Mouse (Mus musculus) E14TG2a.4 (cell line): ENCODE data around the gene Shc2.

Experiments used
- H3K27me3 ChIP-seq: 2 replicates; pipeline ENCODE4 v1.6.1; 2014; ENCODE audit warnings: low read length, control low read depth; ENCODE audit not compliant: insufficient read depth
- H3K36me3 ChIP-seq: 2 replicates; pipeline ENCODE4 v1.6.1; 2014; ENCODE audit warnings: low read length, control low read depth; ENCODE audit not compliant: insufficient read depth
- H3K4me1 ChIP-seq: replicated peaks from 2 replicates; pipeline ENCODE4 v1.6.1; 2014; ENCODE audit warnings: low read depth, low read length, control low read depth
- H3K4me3 ChIP-seq: replicated peaks from 2 replicates; pipeline ENCODE4 v1.5.1; 2014; ENCODE audit warnings: mild to moderate bottlenecking, low read length
- H3K9me3 ChIP-seq: 2 replicates; pipeline ENCODE4 v1.6.1; 2014; ENCODE audit warnings: low read length, control low read depth
- CTCF ChIP-seq: conservative IDR thresholded peaks from 2 replicates; pipeline ENCODE4 v1.5.1; 2014; ENCODE audit warnings: low read length
- NANOG ChIP-seq: IDR thresholded peaks from 2 replicates; pipeline ENCODE4 v1.6.1; 2014; ENCODE audit warnings: borderline replicate concordance, low read length, mixed read lengths
- POU5F1 ChIP-seq: IDR thresholded peaks from 2 replicates; pipeline ENCODE4 v1.6.1; 2014; ENCODE audit warnings: low read length, borderline replicate concordance

Shc2 gene

GRCm38 (mm10) chr10:79584426-79584825, 53.3 kb downstream of the Shc2 start:
- peaks cover 36% of the 10 kb centered on the region for H3K4me1 ChIP-seq
- no peak overlapping the region for H3K4me3 ChIP-seq
- peaks cover 37% of the 10 kb centered on the region for H3K27me3 ChIP-seq
- H3K9me3 ChIP-seq, result no peaks in the 10 kb centered on the region
- H3K36me3 ChIP-seq, result no peaks in the 10 kb centered on the region
- TF ChIP-seq POU5F1 (no peak), CTCF (no peak)

GRCm38 (mm10) chr10:79584021-79584420, 53.7 kb downstream of the Shc2 start:
- H3K4me1 ChIP-seq, result peaks cover 40% of the 10 kb centered on the region
- no peak overlapping the region for H3K4me3 ChIP-seq
- peaks cover 40% of the 10 kb centered on the region for H3K27me3 ChIP-seq
- TF ChIP-seq CTCF (no peak), POU5F1 (no peak), NANOG (no peak)
- no peaks in the 10 kb centered on the region for H3K36me3 ChIP-seq
- H3K9me3 ChIP-seq, result no peaks in the 10 kb centered on the region

DNA sequence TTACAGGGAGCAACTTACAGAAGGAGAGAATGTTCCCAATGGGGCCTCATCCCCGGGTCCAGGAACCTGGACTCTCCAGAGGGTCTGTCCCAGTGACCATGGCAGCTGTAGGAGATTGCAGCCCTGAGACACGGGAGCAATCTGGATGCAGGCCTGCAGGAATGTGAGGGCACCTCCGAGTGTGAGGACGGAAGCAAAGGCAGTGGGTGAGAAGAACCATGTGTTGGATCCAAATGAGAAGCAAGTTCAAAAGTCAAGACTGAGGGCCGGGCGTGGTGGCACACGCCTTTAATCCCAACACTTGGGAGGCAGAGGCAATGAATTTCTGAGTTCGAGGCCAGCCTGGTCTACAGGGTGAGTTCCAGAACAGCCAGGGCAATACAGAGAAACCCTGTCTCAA, 56.2 kb downstream of the Shc2 start:
- Histone ChIP-seq H3K27me3 (peaks cover 37% of the 10 kb centered on the region), H3K36me3 (no peaks in the 10 kb centered on the region), H3K4me3 (no peak overlapping the region), H3K9me3 (no peaks in the 10 kb centered on the region), H3K4me1 (peaks cover 40% of the 10 kb centered on the region)
- TF ChIP-seq NANOG (no peak), CTCF (no peak), POU5F1 (no peak)

DNA sequence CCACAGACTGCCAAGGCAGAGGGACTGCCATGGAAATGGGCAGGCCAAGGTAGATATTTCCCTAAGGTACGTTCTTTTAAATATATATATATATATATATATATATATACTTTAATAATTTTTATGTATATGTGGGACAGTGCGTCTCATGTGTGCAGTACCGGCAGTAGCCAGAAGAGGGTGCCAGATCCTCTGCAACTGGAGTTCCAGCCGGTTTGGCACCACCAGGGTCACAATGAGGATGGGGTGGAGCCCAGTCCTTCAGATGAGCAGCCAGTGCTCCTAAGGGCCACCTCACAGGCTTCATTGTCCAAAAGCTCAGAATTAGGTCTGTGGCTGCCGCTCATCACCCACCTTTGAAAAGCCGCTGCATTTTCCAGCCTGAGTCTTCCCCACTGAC, 56.9 kb downstream of the Shc2 start:
- H3K36me3 ChIP-seq, result no peaks in the 10 kb centered on the region
- no peak overlapping the region for H3K4me3 ChIP-seq
- H3K4me1 ChIP-seq, result peaks cover 40% of the 10 kb centered on the region
- TF ChIP-seq NANOG (no peak), POU5F1 (no peak), CTCF (peak; percentile 58)
- H3K9me3 ChIP-seq, result no peaks in the 10 kb centered on the region
- peaks cover 32% of the 10 kb centered on the region for H3K27me3 ChIP-seq

GRCm38 (mm10) chr10:79580356-79580755, 57.4 kb downstream of the Shc2 start:
- 0 out of 2 replicates have a peak overlapping the region, but pooled peaks have one; percentile 56 for H3K4me3 ChIP-seq
- H3K4me1 ChIP-seq, result peaks cover 41% of the 10 kb centered on the region
- no peak for TF ChIP-seq NANOG
- TF ChIP-seq CTCF, result no peak
- TF ChIP-seq POU5F1, result no peak
- peaks cover 28% of the 10 kb centered on the region for H3K27me3 ChIP-seq
- H3K9me3 ChIP-seq, result no peaks in the 10 kb centered on the region
- no peaks in the 10 kb centered on the region for H3K36me3 ChIP-seq

GRCm38 (mm10) chr10:79579781-79580180, 57.9 kb downstream of the Shc2 start:
- Histone ChIP-seq H3K27me3 (peaks cover 25% of the 10 kb centered on the region), H3K36me3 (no peaks in the 10 kb centered on the region), H3K4me3 (peak overlapping the region; percentile 56), H3K4me1 (peaks cover 47% of the 10 kb centered on the region), H3K9me3 (no peaks in the 10 kb centered on the region)
- TF ChIP-seq CTCF (no peak), POU5F1 (no peak), NANOG (no peak)

DNA sequence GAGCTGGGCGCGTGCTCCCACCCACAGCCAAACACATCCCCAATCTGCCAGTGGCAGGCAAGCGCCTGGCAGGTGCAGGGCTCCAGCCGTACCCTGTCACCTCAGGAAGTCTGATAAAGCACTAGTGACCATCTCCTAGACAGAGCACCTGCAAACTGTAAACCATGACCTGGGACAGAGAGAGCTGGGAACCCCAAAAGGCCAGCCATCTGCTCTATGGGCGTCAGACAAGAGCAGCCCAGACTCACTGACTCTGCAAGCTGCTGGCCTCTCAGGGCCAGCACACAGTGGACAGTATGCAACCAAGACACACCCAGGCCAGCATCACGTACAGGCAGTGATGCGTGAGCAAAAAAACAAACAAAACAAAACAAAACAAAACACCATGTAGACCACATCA, 58.8 kb downstream of the Shc2 start:
- no peaks in the 10 kb centered on the region for H3K36me3 ChIP-seq
- H3K4me1 ChIP-seq, result peaks cover 50% of the 10 kb centered on the region
- no peak overlapping the region for H3K4me3 ChIP-seq
- no peaks in the 10 kb centered on the region for H3K9me3 ChIP-seq
- TF ChIP-seq CTCF (no peak), NANOG (no peak), POU5F1 (no peak)
- peaks cover 18% of the 10 kb centered on the region for H3K27me3 ChIP-seq

DNA sequence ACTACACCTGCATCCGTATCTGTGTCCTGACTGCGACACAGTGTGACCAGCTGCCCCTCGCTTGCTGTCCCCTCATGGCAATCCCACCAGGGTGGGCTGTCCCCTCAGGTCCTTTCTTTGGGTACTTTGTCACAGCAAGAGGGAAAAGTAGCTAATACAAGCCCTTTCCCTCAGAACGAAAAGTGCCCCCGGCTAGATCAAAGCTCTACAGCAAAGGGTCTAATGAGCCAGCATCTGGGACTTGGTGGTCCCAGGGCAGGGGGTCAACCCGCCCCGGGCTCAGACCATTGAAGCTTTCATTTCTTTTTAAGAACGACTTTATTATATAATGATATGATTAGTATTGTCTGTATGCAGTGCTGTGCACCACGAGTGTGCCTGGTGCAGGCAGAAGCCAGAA, 59.4 kb downstream of the Shc2 start:
- Histone ChIP-seq H3K9me3 (no peaks in the 10 kb centered on the region), H3K27me3 (peaks cover 18% of the 10 kb centered on the region), H3K4me3 (no peak overlapping the region), H3K4me1 (peaks cover 47% of the 10 kb centered on the region), H3K36me3 (no peaks in the 10 kb centered on the region)
- TF ChIP-seq CTCF (no peak), NANOG (no peak), POU5F1 (no peak)

DNA sequence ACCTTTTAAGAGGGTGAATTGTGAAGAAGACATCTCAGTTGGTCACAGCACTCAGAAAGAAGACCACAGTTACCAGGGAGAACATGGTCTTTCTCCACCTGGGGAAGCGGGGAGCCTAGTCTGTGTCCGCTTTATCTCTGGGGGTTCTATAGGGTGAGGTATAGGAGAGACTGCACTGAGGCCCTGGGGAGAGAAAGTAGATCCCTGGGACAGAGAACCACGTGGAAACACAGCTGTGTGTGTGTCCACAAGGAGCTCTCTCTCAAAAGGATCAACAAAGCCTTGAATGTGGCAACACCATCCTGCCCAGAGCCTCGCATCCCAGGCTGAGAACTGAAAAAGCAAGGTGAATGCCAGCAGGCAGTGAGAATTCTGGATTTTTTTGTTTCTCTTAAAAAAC, 60.3 kb downstream of the Shc2 start:
- Histone ChIP-seq H3K4me1 (peaks cover 45% of the 10 kb centered on the region), H3K36me3 (no peaks in the 10 kb centered on the region), H3K9me3 (no peaks in the 10 kb centered on the region), H3K4me3 (no peak overlapping the region), H3K27me3 (peaks cover 18% of the 10 kb centered on the region)
- TF ChIP-seq POU5F1, result no peak
- no peak for TF ChIP-seq NANOG
- no peak for TF ChIP-seq CTCF
